Mouse (Mus musculus) liver, adult 2 months (tissue): Measurements from ENCODE around the gene Cabp1. TPM values are rescaled to one million over a fixed set of nuclear protein-coding genes. Genes with fewer than 3 reads are reported as not detected.

Experiments used
- DNase-seq: peaks from one replicate; pipeline ENCODE4 v3.0.0-alpha.2; 2011; ENCODE audit warnings: low read depth, low spot score; ENCODE audit errors: extremely low read depth
- H3K27ac ChIP-seq: fragments of 200-500 bp; replicated peaks from 2 replicates; pipeline ENCODE4 v1.5.1; 2012; ENCODE audit warnings: low read depth, mild to moderate bottlenecking, control low read depth, inconsistent platforms, low read length; ENCODE audit not compliant: insufficient read depth
- H3K27me3 ChIP-seq: fragments of 200-500 bp; 2 replicates; pipeline ENCODE4 v1.6.1; 2012; ENCODE audit warnings: mild to moderate bottlenecking, moderate library complexity, low read length, inconsistent platforms; ENCODE audit not compliant: control insufficient read depth, insufficient read depth
- H3K36me3 ChIP-seq: fragments of 200-500 bp; 2 replicates; pipeline ENCODE4 v1.6.1; 2012; ENCODE audit warnings: low read length, inconsistent platforms; ENCODE audit not compliant: control insufficient read depth, insufficient read depth
- H3K4me1 ChIP-seq: fragments of 200-500 bp; 2 replicates; pipeline ENCODE4 v1.6.1; 2011; ENCODE audit warnings: low read length; ENCODE audit not compliant: control insufficient read depth, insufficient read depth
- H3K4me3 ChIP-seq: fragments of 200-500 bp; 2 replicates; pipeline ENCODE4 v1.5.1; 2011; ENCODE audit warnings: low read depth, mild to moderate bottlenecking, control low read depth, low read length, moderate library complexity; ENCODE audit not compliant: insufficient read depth
- H3K79me2 ChIP-seq: fragments of 200-500 bp; 2 replicates; pipeline ENCODE4 v1.6.1; 2012; ENCODE audit warnings: inconsistent platforms, mild to moderate bottlenecking, low read length, moderate library complexity; ENCODE audit not compliant: control insufficient read depth, insufficient read depth
- H3K9ac ChIP-seq: fragments of 200-500 bp; 2 replicates; pipeline ENCODE4 v1.6.1; 2012; ENCODE audit warnings: low read depth, mild to moderate bottlenecking, control low read depth, inconsistent platforms, low read length
- CTCF ChIP-seq: fragments of 200-500 bp; IDR thresholded peaks from 2 replicates; pipeline ENCODE4 v1.5.1; 2011; ENCODE audit warnings: low read depth, low read length, control low read depth
- POLR2A ChIP-seq: fragments of 200-500 bp; IDR thresholded peaks from 2 replicates; pipeline ENCODE4 v1.6.1; 2011; ENCODE audit warnings: low read length, control low read depth; ENCODE audit not compliant: insufficient read depth; ENCODE audit errors: extremely low read depth
- WGBS: fragments of 180-500 bp; shearing (Covaris S2); methylation state at CpG from one replicate; pipeline ENCODE4 v1.1.7; 2018; 5-methylcytosine and 5-hydroxymethylcytosine counted together
- polyA plus RNA-seq: library from polyadenylated mRNA; depleted of rRNA; stranded (reverse); fragments of >200 nt; gene quantifications from 2 replicates; pipeline ENCODE4 v1.2.3, GENCODE M21; 2012
- total RNA-seq: library from RNA; depleted of rRNA; stranded (reverse); fragments of >200 nt; gene quantifications from 2 replicates; pipeline ENCODE4 v1.2.3, GENCODE M21; 2014

The Cabp1 gene
- total and polyA plus RNA-seq, 2 experiments = 0.07 to 0.09 TPM

DNA sequence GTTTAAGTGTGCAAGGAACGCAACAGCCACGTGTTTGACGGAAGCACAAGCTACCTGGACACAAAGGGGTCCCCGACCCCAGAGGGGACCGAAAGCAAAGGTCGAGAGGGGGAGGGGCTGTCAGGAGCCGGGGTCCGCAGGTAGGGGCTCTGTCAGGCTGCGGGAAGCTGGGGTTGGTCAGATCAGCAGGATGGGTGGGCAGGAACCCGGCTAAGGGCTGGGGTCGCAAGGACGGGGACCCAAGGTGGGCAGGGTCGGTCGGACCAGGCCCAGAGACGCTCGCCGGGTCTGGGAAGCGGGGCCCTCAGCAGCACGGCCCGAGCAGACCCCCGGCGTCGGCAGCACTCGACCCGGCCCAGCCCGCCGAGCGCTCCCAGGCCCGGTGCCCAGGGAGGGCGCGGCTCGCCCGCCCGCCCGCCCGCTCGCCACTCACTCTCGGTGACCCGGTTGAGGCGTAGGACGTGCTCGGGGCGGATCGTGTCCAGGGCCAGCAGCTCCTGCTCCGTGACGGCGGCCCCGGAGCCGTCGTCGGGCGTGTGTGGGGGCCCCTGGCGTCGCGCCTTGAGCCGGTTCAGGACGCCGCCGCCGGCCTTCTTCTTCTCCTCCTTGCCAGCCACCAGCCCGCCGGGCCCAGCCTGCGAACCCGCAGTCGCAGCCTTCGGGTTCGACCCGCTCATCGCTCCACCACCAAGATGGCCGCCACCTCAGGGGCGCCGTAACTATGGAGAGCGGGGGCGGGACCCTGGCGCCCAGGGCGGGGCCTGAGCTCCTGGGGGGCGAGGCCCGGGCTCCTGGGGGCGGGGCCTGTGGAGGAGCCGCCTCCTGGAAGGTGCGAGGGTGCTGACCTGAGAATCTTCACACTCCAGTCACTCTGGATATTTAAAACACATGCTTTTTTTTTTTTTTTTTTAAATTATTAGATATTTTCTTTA, 59.7 kb downstream of the Cabp1 start, which contains the start of gene Unc119b:
TSS of gene Unc119b (minus strand) at position 742 of the 932 bp plus-strand sequence.
- H3K27me3 ChIP-seq = no peaks in the 10 kb centered on the region
- whole genome bisulfite sequencing = under 1% methylated on average over 65 of the region's 81 CpGs
- peak within 1 kb of the TSS; percentile 82 for H3K9ac ChIP-seq
- peak; percentile 52 for DNase-seq
- TF ChIP-seq POLR2A = peak; percentile 45; the same call in 1 of the 2 replicates
- TF ChIP-seq CTCF = no peak
- peak within 1 kb of the TSS; percentile 60 for H3K27ac ChIP-seq
- H3K4me3 ChIP-seq = peak within 1 kb of the TSS; percentile 97
- H3K79me2 ChIP-seq = peaks cover 4% of the 10 kb centered on the region; the same call in 1 of the 2 replicates
- H3K36me3 ChIP-seq = no peaks in the 10 kb centered on the region
- H3K4me1 ChIP-seq = peaks cover 9% of the 10 kb centered on the region; the same call in 1 of the 2 replicates

DNA sequence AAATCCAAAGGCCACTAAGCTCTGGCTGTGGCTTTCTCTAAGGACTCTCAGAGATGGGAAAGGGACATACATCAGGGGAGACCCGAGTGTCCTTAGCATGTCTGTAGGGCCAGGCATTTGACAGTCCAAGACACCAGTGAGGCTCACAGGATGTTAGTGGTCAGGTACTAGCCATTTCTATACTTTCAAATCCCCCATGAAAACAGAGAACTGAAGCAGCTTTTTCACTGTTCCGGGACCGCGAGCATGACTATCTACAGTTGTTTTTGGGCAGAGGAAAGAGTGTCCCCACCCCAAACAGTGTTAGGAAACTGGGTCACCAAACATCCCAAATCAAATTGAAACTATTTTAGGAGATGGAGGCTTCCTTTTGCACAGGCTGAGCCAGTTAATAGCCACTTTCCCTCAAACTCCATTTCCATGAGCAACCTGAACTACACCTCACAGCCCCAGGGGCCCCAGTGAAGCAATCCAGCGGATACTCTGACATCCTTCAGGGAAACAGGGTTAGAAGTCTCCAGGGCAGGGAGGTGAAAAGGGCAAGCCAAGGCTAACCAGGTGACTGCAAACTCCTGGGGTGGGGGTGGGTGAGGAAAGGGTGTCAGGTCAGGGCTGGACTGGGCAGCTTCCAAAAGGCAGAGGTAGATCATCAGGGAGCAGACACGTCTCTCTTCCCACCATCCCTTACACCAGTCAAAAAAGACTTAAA, 60.7 kb downstream of the Cabp1 start:
- DNase-seq = peak; percentile 62
- Histone ChIP-seq H3K4me3 (no peak overlapping the region), H3K27me3 (no peaks in the 10 kb centered on the region), H3K27ac (no peak overlapping the region), H3K36me3 (peaks cover 3% of the 10 kb centered on the region; the same call in 1 of the 2 replicates), H3K9ac (no peak overlapping the region), H3K4me1 (peaks cover 9% of the 10 kb centered on the region; the same call in 1 of the 2 replicates), H3K79me2 (peaks cover 4% of the 10 kb centered on the region; the same call in 1 of the 2 replicates)
- 23% methylated on average over 6 of the region's 6 CpGs for WGBS
- TF ChIP-seq CTCF (no peak), POLR2A (no peak)

DNA sequence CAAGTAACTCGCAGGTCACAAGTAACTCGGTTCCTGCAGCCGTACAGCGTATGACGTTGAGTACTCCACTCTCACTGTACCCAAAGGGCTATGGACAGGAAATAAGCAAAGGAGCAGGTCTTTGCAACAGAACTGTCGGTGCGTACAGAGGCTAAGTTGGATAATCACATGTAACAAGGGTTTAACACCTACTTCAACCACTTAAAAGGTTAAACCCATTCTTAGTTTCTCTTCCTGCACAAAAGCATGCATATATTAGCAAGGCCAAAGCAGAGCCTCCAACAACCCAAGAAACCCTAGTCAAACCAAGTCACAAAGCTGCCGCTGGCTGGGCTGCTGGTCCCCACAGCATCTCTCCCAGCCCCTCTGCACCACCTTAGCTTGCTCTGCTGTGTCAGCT, 61.7 kb downstream of the Cabp1 start:
- no peak overlapping the region for H3K27ac ChIP-seq
- peaks cover 9% of the 10 kb centered on the region; the same call in 1 of the 2 replicates for H3K4me1 ChIP-seq
- peaks cover 4% of the 10 kb centered on the region; the same call in 1 of the 2 replicates for H3K79me2 ChIP-seq
- TF ChIP-seq POLR2A = no peak
- no peak for TF ChIP-seq CTCF
- H3K4me3 ChIP-seq = no peak overlapping the region
- H3K9ac ChIP-seq = no peak overlapping the region
- H3K27me3 ChIP-seq = no peaks in the 10 kb centered on the region
- WGBS = 93% methylated on average over 8 of the region's 8 CpGs
- DNase-seq = no peak
- peaks cover 6% of the 10 kb centered on the region; the same call in 1 of the 2 replicates for H3K36me3 ChIP-seq

DNA sequence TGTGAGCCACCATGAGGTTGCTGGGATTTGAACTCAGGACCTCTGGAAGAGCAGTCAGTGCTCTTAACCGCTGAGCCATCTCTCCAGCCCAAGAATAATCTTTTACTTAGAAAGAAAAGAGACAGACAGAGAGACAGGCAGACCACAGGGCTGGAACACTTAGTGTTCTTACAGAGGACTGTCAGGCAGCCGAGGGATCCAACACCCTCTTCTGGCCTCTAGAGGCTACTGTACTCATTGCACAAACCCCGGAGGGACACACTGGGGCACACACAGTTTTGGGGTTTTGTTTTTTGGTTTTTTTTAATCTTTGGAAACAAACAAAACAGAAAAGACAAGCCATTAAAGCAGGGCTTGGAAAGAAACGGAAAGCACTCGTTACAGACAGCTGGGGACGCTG, 64.9 kb downstream of the Cabp1 start:
- no peaks in the 10 kb centered on the region for H3K27me3 ChIP-seq
- H3K27ac ChIP-seq = no peak overlapping the region
- peaks cover 3% of the 10 kb centered on the region; the same call in 1 of the 2 replicates for H3K79me2 ChIP-seq
- no peak overlapping the region for H3K4me3 ChIP-seq
- no peak overlapping the region for H3K9ac ChIP-seq
- 93% methylated on average over 6 of the region's 6 CpGs for WGBS
- DNase-seq = no peak
- peaks cover 6% of the 10 kb centered on the region; the same call in 1 of the 2 replicates for H3K36me3 ChIP-seq
- no peak for TF ChIP-seq POLR2A
- no peak for TF ChIP-seq CTCF
- H3K4me1 ChIP-seq = peaks cover 9% of the 10 kb centered on the region; the same call in 1 of the 2 replicates

DNA sequence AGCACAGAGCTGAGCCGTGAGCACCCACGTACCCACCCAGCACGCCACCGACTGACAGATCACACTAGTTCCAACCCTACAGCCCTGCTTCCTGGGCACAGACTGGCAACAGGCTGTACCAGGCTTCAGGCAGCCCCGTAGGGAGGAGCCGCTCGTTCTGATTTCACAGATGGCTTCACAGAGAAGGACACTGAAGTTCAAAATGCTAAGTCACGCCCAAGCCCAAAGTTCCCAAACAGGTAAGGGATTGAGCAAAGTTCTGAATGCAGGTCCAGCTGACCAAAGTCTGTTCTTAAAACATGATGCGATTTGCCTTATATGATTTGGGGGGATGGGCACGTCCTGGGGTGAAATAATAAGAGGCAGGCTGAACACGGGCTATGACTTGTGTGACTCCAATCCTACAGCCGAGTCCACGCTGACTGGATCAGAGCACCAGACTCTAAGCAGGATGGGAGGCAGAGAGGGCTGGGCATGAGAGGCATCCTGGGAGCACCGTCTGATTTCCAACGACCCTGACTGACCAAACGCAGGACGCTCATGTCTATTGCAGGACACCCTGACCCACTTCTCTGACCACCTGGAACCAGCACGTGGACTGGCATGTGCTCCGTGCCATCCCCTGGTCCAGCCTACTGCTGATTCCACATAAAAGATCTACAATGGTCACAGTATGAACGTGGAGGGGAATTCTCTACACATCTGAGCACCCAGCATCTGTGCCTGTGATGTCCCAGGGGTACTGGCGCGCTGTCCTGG, 66.6 kb downstream of the Cabp1 start:
- no peak overlapping the region for H3K9ac ChIP-seq
- H3K4me3 ChIP-seq = no peak overlapping the region
- H3K79me2 ChIP-seq = no peaks in the 10 kb centered on the region
- peaks cover 6% of the 10 kb centered on the region; the same call in 1 of the 2 replicates for H3K36me3 ChIP-seq
- WGBS = 93% methylated on average over 22 of the region's 22 CpGs
- H3K27ac ChIP-seq = no peak overlapping the region
- H3K27me3 ChIP-seq = no peaks in the 10 kb centered on the region
- no peak for TF ChIP-seq POLR2A
- no peak for TF ChIP-seq CTCF
- H3K4me1 ChIP-seq = no peaks in the 10 kb centered on the region
- DNase-seq = peak; percentile 34
